Mouse (Mus musculus): ENCODE measurements around the gene Prelid3b. TPM values are rescaled to one million over a fixed set of nuclear protein-coding genes. Genes with fewer than 3 reads are reported as not detected.

Gene Prelid3b
- total RNA-seq, 1 experiment from 2014 or later: 185 TPM

GRCm38 (mm10) chr2:174426856-174427255 is 46.0 kb downstream of the Prelid3b start:
- DNase-seq: no peak

- no peak for DNase-seq
These were observed 48.4 kb downstream of the Prelid3b start for GRCm38 (mm10) chr2:174424301-174425085.

GRCm38 (mm10) chr2:174421107-174421506 is 51.8 kb downstream of the Prelid3b start:
- DNase-seq: no peak

- DNase-seq: peak; percentile 97
These were observed 57.1 kb downstream of the Prelid3b start, which contains the start of gene Nelfcd for GRCm38 (mm10) chr2:174415731-174416310. Nelfcd (plus strand) TSS chr2:174415804.

Other genes with a start within 250 kb of the Prelid3b start
- 4,967 and 5,329 TPM in 2 replicates for gene Gnas, start 188.8 kb downstream of the Prelid3b start, total RNA-seq (2021)
- gene Gm20721, start 126.4 kb downstream of the Prelid3b start, total RNA-seq (2021): 4.6 and 5.4 TPM in 2 replicates
- 51.5 and 63.4 TPM in 2 replicates for gene Nelfcd, start 57.3 kb downstream of the Prelid3b start, total RNA-seq (2021)
- 154 and 160 TPM in 2 replicates for gene Ctsz, start 34.0 kb downstream of the Prelid3b start, total RNA-seq (2021)
- gene Tubb1, start 22.4 kb downstream of the Prelid3b start, total RNA-seq (2021): 1.0 and 2.7 TPM in 2 replicates
- 463 and 499 TPM in 2 replicates for gene Atp5e, start 9.0 kb downstream of the Prelid3b start, total RNA-seq (2021)
- gene Zfp831, start 170.5 kb upstream of the Prelid3b start, total RNA-seq (2021): 0.19 and 2.0 TPM in 2 replicates